Comparison of ENCODE assay signal across 22 mouse cellular contexts in genomic region chr8:114612091-114612490, GRCm38 (mm10).
"Had no signal": no experiment of that assay in that cellular context is flagged by ENCODE, and none has a peak within 500 bp of the region (broad histone marks: within the 10 kb centered on the region; RNA-seq: fewer than 3 reads in every experiment).

No protein-coding gene starts in this region.

- H3K36me3 ChIP-seq: limb, embryonic 10.5 days; limb, embryonic 13.5 days; liver, embryonic 12.5 days; liver, embryonic 15.5 days; lung, embryonic 15.5 days; midbrain, embryonic 12.5 days; midbrain, embryonic 15.5 days; neural tube, embryonic 12.5 days; neural tube, embryonic 15.5 days; stomach, embryonic 15.5 days had no signal

- H3K27me3 ChIP-seq: liver, embryonic 12.5 days; liver, embryonic 15.5 days; lung, embryonic 15.5 days; midbrain, embryonic 12.5 days; midbrain, embryonic 15.5 days; neural tube, embryonic 12.5 days; neural tube, embryonic 15.5 days; stomach, embryonic 15.5 days had no signal

- H3K4me2 ChIP-seq: limb, embryonic 13.5 days; liver, embryonic 12.5 days; liver, embryonic 15.5 days; lung, embryonic 15.5 days; midbrain, embryonic 12.5 days; midbrain, embryonic 15.5 days; neural tube, embryonic 12.5 days; neural tube, embryonic 15.5 days; stomach, embryonic 15.5 days had no signal

- H3K4me3 ChIP-seq: layer of hippocampus, adult 2 months; limb, embryonic 10.5 days; limb, embryonic 13.5 days; liver, embryonic 12.5 days; liver, embryonic 15.5 days; lung, embryonic 15.5 days; midbrain, embryonic 12.5 days; midbrain, embryonic 15.5 days; neural tube, embryonic 12.5 days; neural tube, embryonic 15.5 days; stomach, embryonic 15.5 days had no signal

- H3K27ac ChIP-seq: kidney, postnatal 0 days; layer of hippocampus, adult 2 months; limb, embryonic 10.5 days; limb, embryonic 13.5 days; liver, embryonic 12.5 days; liver, embryonic 15.5 days; lung, embryonic 15.5 days; macrophage; midbrain, embryonic 12.5 days; midbrain, embryonic 15.5 days; neural tube, embryonic 12.5 days; neural tube, embryonic 15.5 days; stomach, embryonic 15.5 days had no signal

- H3K4me1 ChIP-seq: lung, embryonic 15.5 days; midbrain, embryonic 12.5 days; midbrain, embryonic 15.5 days; neural tube, embryonic 12.5 days; neural tube, embryonic 15.5 days; stomach, embryonic 15.5 days had no signal

- H3K9ac ChIP-seq: limb, embryonic 13.5 days; liver, embryonic 12.5 days; liver, embryonic 15.5 days; lung, embryonic 15.5 days; midbrain, embryonic 12.5 days; midbrain, embryonic 15.5 days; neural tube, embryonic 12.5 days; neural tube, embryonic 15.5 days; stomach, embryonic 15.5 days had no signal

- H3K9me3 ChIP-seq: limb, embryonic 10.5 days; liver, embryonic 12.5 days; liver, embryonic 15.5 days; lung, embryonic 15.5 days; midbrain, embryonic 12.5 days; midbrain, embryonic 15.5 days; neural tube, embryonic 12.5 days; neural tube, embryonic 15.5 days; stomach, embryonic 15.5 days had no signal

- DNase-seq: kidney, postnatal 25 days; layer of hippocampus, adult 9-11 months; liver; lung, adult 18-20 months; right cerebral cortex, adult 18-20 months; right cerebral cortex, postnatal 14 days; right cerebral cortex, postnatal 4 days; spleen, adult 18-20 months; thymus, postnatal 25 days had no signal

- ATAC-seq: liver, embryonic 12.5 days; midbrain, embryonic 15.5 days had no signal
